Mouse (Mus musculus) ES-Bruce4 (cell line): Measurements from ENCODE around the gene Fpgs.

Experiments
- CTCF ChIP-seq: IDR thresholded peaks from one replicate; pipeline ENCODE4 v1.8.1; 2011; ENCODE audit warnings: low read depth, low read length
- POLR2A ChIP-seq: IDR thresholded peaks from one replicate; pipeline ENCODE4 v1.8.1; 2011; ENCODE audit warnings: low read length; ENCODE audit not compliant: insufficient read depth

GRCm38 (mm10) chr2:32645647-32646046, 58.3 kb downstream of the Fpgs start:
- TF ChIP-seq CTCF (no peak), POLR2A (no peak)
